Mouse (Mus musculus) kidney, postnatal 36 days (tissue): ENCODE measurements around the gene Pgpep1.

Experiments
- DNase-seq, 2 experiments: peaks; one replicate each; pipeline ENCODE4 v3.0.0; 2021 to 2022; ENCODE audit warnings: mixed read lengths in 2 of 2

The Pgpep1 gene

GRCm38 (mm10) chr8:70689892-70690390, 29.8 kb upstream of the Pgpep1 start:
- DNase-seq = no peak

- no peak for DNase-seq
These were observed 27.9 kb upstream of the Pgpep1 start for GRCm38 (mm10) chr8:70688136-70688535.

- DNase-seq = peak; percentile 86 to 90
These were observed 27.4 kb upstream of the Pgpep1 start for GRCm38 (mm10) chr8:70687576-70687975.

- DNase-seq = no peak
These were observed 24.1 kb upstream of the Pgpep1 start for GRCm38 (mm10) chr8:70684291-70684690.

- no peak for DNase-seq
These were observed 22.5 kb upstream of the Pgpep1 start for GRCm38 (mm10) chr8:70682692-70683091.

- DNase-seq = peak; percentile 61 to 65
These were observed 22.0 kb upstream of the Pgpep1 start for GRCm38 (mm10) chr8:70682193-70682592.

GRCm38 (mm10) chr8:70681410-70681809, 21.2 kb upstream of the Pgpep1 start:
- no peak for DNase-seq

GRCm38 (mm10) chr8:70680039-70680438, 19.9 kb upstream of the Pgpep1 start:
- DNase-seq = peak; percentile 89 to 93

GRCm38 (mm10) chr8:70679404-70679803, 19.2 kb upstream of the Pgpep1 start:
- DNase-seq = no peak

GRCm38 (mm10) chr8:70678679-70679078, 18.5 kb upstream of the Pgpep1 start:
- DNase-seq = no peak

- peak; percentile 77 to 79 for DNase-seq
These were observed 17.4 kb upstream of the Pgpep1 start for GRCm38 (mm10) chr8:70677451-70678080.

GRCm38 (mm10) chr8:70675336-70675735, 15.1 kb upstream of the Pgpep1 start:
- no peak for DNase-seq

GRCm38 (mm10) chr8:70674716-70675115, 14.5 kb upstream of the Pgpep1 start:
- DNase-seq = no peak

- DNase-seq = no peak
These were observed 13.9 kb upstream of the Pgpep1 start for GRCm38 (mm10) chr8:70674109-70674508.

GRCm38 (mm10) chr8:70673079-70673856, 13.1 kb upstream of the Pgpep1 start, which contains the start of gene Lsm4:
Gene Lsm4, plus strand, starts transcription at chr8:70673248.
- DNase-seq = peak; percentile 97 to 98

- DNase-seq = no peak
These were observed 12.3 kb upstream of the Pgpep1 start for GRCm38 (mm10) chr8:70672325-70673078.

GRCm38 (mm10) chr8:70671615-70672324, 11.6 kb upstream of the Pgpep1 start:
- peak; percentile 65 to 71 for DNase-seq

GRCm38 (mm10) chr8:70667071-70667470, 6.9 kb upstream of the Pgpep1 start:
- DNase-seq = peak; percentile 78 to 81

- DNase-seq = peak; percentile 80 to 93
These were observed 5.4 kb upstream of the Pgpep1 start for GRCm38 (mm10) chr8:70665599-70665998.

GRCm38 (mm10) chr8:70664631-70665030, 4.4 kb upstream of the Pgpep1 start:
- no peak for DNase-seq

GRCm38 (mm10) chr8:70663691-70664090, 3.5 kb upstream of the Pgpep1 start:
- DNase-seq = no peak

- DNase-seq = peak; percentile 95 to 97
These were observed 450 bp downstream of the Pgpep1 start for GRCm38 (mm10) chr8:70659604-70660272.
